Mouse (Mus musculus) CH12.LX (cell line): Measurements from ENCODE around the gene Krtap13. TPM values are rescaled to one million over a fixed set of nuclear protein-coding genes. Genes with fewer than 3 reads are reported as not detected.

Experiments
- DNase-seq: peaks from one replicate; pipeline ENCODE4 v3.0.0-alpha.2; 2013; ENCODE audit errors: extremely low read depth
- H3K27ac ChIP-seq: 2 replicates; pipeline ENCODE4 v1.5.1; 2012; ENCODE audit warnings: low read depth, mild to moderate bottlenecking, control low read depth, moderate library complexity; ENCODE audit not compliant: insufficient read depth
- H3K27me3 ChIP-seq: replicated peaks from 2 replicates; pipeline ENCODE3; 2012; ENCODE audit warnings: inconsistent platforms
- H3K36me3 ChIP-seq, 2 experiments: replicated peaks in 1 of 2; 2 replicates each; pipeline versions ENCODE3 to v1.6.1; 2012; ENCODE audit warnings: inconsistent platforms in 1 of 2, low read length in 1 of 2, mild to moderate bottlenecking in 1 of 2, mixed read lengths in 1 of 2, moderate library complexity in 1 of 2; ENCODE audit not compliant: control insufficient read depth in 1 of 2, insufficient read depth in 1 of 2
- H3K4me1 ChIP-seq, 2 experiments: 2 replicates each; pipeline ENCODE4 v1.6.1; 2012; ENCODE audit warnings: inconsistent platforms in 1 of 2, moderate library complexity in 1 of 2; ENCODE audit not compliant: insufficient read depth in 2 of 2, control insufficient read depth in 1 of 2
- H3K4me2 ChIP-seq: 2 replicates; pipeline ENCODE4 v1.6.1; 2012; ENCODE audit warnings: low read depth, mild to moderate bottlenecking, control low read depth; ENCODE audit not compliant: poor library complexity, insufficient read depth, severe bottlenecking
- H3K4me3 ChIP-seq, 3 experiments: fragments of 150-350 bp in 1 of 3; sonication (generic) in 1 of 3; replicated peaks in 1 of 3; 2 replicates each; pipeline versions ENCODE3 to v1.5.1; 2011 to 2012; ENCODE audit warnings: low read depth in 2 of 3, low read length in 2 of 3, mild to moderate bottlenecking in 2 of 3, moderate library complexity in 2 of 3, control low read depth in 1 of 3, improper control_type of control experiment in 1 of 3, inconsistent platforms in 1 of 3, mixed read lengths in 1 of 3; ENCODE audit not compliant: poor library complexity in 1 of 3
- H3K79me2 ChIP-seq: replicated peaks from 2 replicates; pipeline ENCODE4 v1.6.1; 2012; ENCODE audit warnings: mild to moderate bottlenecking, moderate library complexity; ENCODE audit not compliant: control insufficient read depth, poor library complexity, insufficient read depth, severe bottlenecking; ENCODE audit errors: extremely low read depth
- H3K9ac ChIP-seq: 2 replicates; pipeline ENCODE4 v1.6.1; 2012; ENCODE audit warnings: low read depth, mild to moderate bottlenecking, control low read depth, moderate library complexity; ENCODE audit not compliant: insufficient read depth
- H3K9me3 ChIP-seq: replicated peaks from 2 replicates; pipeline ENCODE3; 2012; ENCODE audit warnings: low read length, inconsistent platforms, mixed read lengths
- CHD1 ChIP-seq: IDR thresholded peaks from 2 replicates; pipeline ENCODE4 v1.6.1; 2012; ENCODE audit warnings: low read depth, low read length, improper control_type of control experiment, inconsistent platforms
- CHD2 ChIP-seq: IDR thresholded peaks from 2 replicates; pipeline ENCODE4 v1.6.1; 2011; ENCODE audit warnings: low read length, improper control_type of control experiment
- CTCF ChIP-seq, 2 experiments: IDR thresholded peaks in 1 of 2; conservative IDR thresholded peaks in 1 of 2; 2 replicates each; pipeline ENCODE4 v1.5.1; 2011 to 2012; ENCODE audit warnings: low read depth in 2 of 2, low read length in 2 of 2, improper control_type of control experiment in 1 of 2, inconsistent platforms in 1 of 2, mild to moderate bottlenecking in 1 of 2, moderate library complexity in 1 of 2
- EP300 ChIP-seq: IDR thresholded peaks from 2 replicates; pipeline ENCODE4 v1.6.1; 2011; ENCODE audit warnings: low read length, improper control_type of control experiment
- ETS1 ChIP-seq: conservative IDR thresholded peaks from 2 replicates; pipeline ENCODE4 v1.6.1; 2012; ENCODE audit warnings: low read depth, mild to moderate bottlenecking, inconsistent platforms, low read length, improper control_type of control experiment, moderate library complexity
- IRF4 ChIP-seq: IDR thresholded peaks from 2 replicates; pipeline ENCODE4 v1.6.1; 2014; ENCODE audit warnings: low read depth, mild to moderate bottlenecking, inconsistent platforms, low read length, improper control_type of control experiment
- KAT2A ChIP-seq: IDR thresholded peaks from 2 replicates; pipeline ENCODE4 v1.6.1; 2012; ENCODE audit warnings: low read length, improper control_type of control experiment, inconsistent platforms; ENCODE audit not compliant: insufficient replicate concordance
- MAFK ChIP-seq: IDR thresholded peaks from 2 replicates; pipeline ENCODE4 v1.6.1; 2011; ENCODE audit warnings: low read length, improper control_type of control experiment; ENCODE audit not compliant: insufficient replicate concordance
- MXI1 ChIP-seq: IDR thresholded peaks from 2 replicates; pipeline ENCODE4 v1.6.1; 2011; ENCODE audit warnings: mild to moderate bottlenecking, low read depth, low read length, improper control_type of control experiment
- MYC ChIP-seq: IDR thresholded peaks from 2 replicates; pipeline ENCODE4 v1.6.1; 2011; ENCODE audit warnings: low read depth, mild to moderate bottlenecking, improper control_type of control experiment, low read length
- NELFE ChIP-seq: IDR thresholded peaks from 2 replicates; pipeline ENCODE4 v1.6.1; 2011; ENCODE audit warnings: low read depth, low read length, improper control_type of control experiment
- NRF1 ChIP-seq: IDR thresholded peaks from 2 replicates; pipeline ENCODE4 v1.6.1; 2014; ENCODE audit warnings: low read depth, mild to moderate bottlenecking, inconsistent platforms, low read length, improper control_type of control experiment, moderate library complexity
- POLR2AphosphoS2 ChIP-seq: IDR thresholded peaks from 2 replicates; pipeline ENCODE4 v1.6.1; 2011; ENCODE audit warnings: low read depth, low read length, improper control_type of control experiment
- RCOR1 ChIP-seq: conservative IDR thresholded peaks from 2 replicates; pipeline ENCODE4 v1.6.1; 2012; ENCODE audit warnings: low read depth, mild to moderate bottlenecking, inconsistent platforms, low read length, improper control_type of control experiment
- SIN3A ChIP-seq: IDR thresholded peaks from 2 replicates; pipeline ENCODE4 v1.6.1; 2012; ENCODE audit warnings: low read length, improper control_type of control experiment, inconsistent platforms
- SMC3 ChIP-seq: IDR thresholded peaks from 2 replicates; pipeline ENCODE4 v1.6.1; 2011; ENCODE audit warnings: low read depth, low read length, improper control_type of control experiment
- TCF12 ChIP-seq: IDR thresholded peaks from 2 replicates; pipeline ENCODE4 v1.6.1; 2014; ENCODE audit warnings: low read depth, mild to moderate bottlenecking, inconsistent platforms, low read length, improper control_type of control experiment
- USF1 ChIP-seq: IDR thresholded peaks from 2 replicates; pipeline ENCODE4 v1.6.1; 2014; ENCODE audit warnings: low read depth, mild to moderate bottlenecking, inconsistent platforms, low read length, improper control_type of control experiment
- USF2 ChIP-seq: conservative IDR thresholded peaks from 2 replicates; pipeline ENCODE4 v1.6.1; 2011; ENCODE audit warnings: low read depth, low read length, improper control_type of control experiment
- ZC3H11A ChIP-seq: IDR thresholded peaks from 2 replicates; pipeline ENCODE4 v1.6.1; 2012; ENCODE audit warnings: low read depth, mild to moderate bottlenecking, inconsistent platforms, low read length, improper control_type of control experiment
- dilution Hi-C: fragments of 300-500 bp; cut with MboI; formaldehyde crosslinking; loops from 2 replicates; pipeline ENCODE4 v1.14.3; 2020; ENCODE audit warnings: low sequenced_read_pairs; ENCODE audit not compliant: extremely low pct_unique_long_range_greater_than_20kb, extremely low pct_ligation_motif_present
- in situ Hi-C: fragments of 300-500 bp; cut with MboI; formaldehyde crosslinking; loops from 3 replicates; pipeline ENCODE4 v1.14.3; 2019; ENCODE audit warnings: low sequenced_read_pairs, low pct_ligation_motif_present, low pct_unique_long_range_greater_than_20kb, mixed read lengths
- polyA plus RNA-seq: library from polyadenylated mRNA; unstranded; fragments of >175 nt; gene quantifications from 2 replicates; pipeline ENCODE4 v1.2.1, GENCODE M21; 2012; ENCODE audit warnings: low read depth; ENCODE audit not compliant: insufficient read length
- total RNA-seq, 2 experiments: library from RNA; depleted of rRNA; stranded (reverse); fragments of 300-350 nt in 1 of 2; fragments of >200 nt in 1 of 2; gene quantifications; 2 replicates each; pipeline ENCODE4 v1.2.3; 2012 to 2014

Gene Krtap13
- total and polyA plus RNA-seq, 3 experiments: not detected

DNA sequence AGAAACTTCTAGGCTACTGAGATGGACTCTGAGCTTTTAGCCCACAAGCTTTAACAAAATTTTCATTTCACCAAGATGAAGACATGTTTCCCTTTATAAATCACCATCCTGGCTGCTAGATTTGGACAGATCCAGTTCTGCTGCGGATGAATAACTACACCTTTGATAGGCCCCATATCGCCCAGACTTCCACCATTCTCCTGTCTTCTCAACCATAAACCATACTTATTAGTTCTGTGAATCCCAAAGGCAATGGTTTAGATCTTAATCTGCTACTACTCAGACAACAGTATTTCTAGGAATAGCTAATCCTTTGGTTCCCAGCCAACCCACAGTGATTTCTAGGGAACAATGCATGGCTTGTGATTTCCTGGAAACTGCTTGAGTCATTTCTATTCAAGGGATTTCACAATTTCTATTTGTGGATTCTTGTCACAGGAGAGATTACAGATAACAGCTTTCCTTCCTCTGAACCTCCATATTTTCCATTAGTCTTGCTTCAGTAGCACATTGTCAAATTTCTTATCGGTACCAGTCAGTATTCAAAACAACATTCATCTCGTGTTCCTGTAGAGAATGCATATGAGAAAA lies 6.6 kb downstream of the Krtap13 start:
- Histone ChIP-seq H3K4me1 (no peaks in the 10 kb centered on the region), H3K36me3 (no peaks in the 10 kb centered on the region), H3K9ac (no peak overlapping the region), H3K4me2 (no peak overlapping the region), H3K79me2 (no peaks in the 10 kb centered on the region), H3K4me3 (no peak overlapping the region), H3K27ac (no peak overlapping the region), H3K9me3 (peaks cover 47% of the 10 kb centered on the region), H3K27me3 (no peaks in the 10 kb centered on the region)
- dilution Hi-C loops: no loop called here
- in situ Hi-C loops: no loop called here
- TF ChIP-seq CTCF (conservative IDR thresholded peaks at IDR 0.05 in 1 of 2, IDR thresholded peaks at IDR 0.05 in 1 of 2; ENCODE audit: low read depth in 2 of 2, low read length in 2 of 2) (no peak), RCOR1 (no peak), ETS1 (no peak), USF1 (no peak), SMC3 (no peak), CHD2 (no peak), MXI1 (no peak), MYC (no peak), TCF12 (no peak), IRF4 (no peak), SIN3A (no peak), NELFE (no peak), USF2 (no peak), ZC3H11A (no peak)
- DNase-seq: no peak

DNA sequence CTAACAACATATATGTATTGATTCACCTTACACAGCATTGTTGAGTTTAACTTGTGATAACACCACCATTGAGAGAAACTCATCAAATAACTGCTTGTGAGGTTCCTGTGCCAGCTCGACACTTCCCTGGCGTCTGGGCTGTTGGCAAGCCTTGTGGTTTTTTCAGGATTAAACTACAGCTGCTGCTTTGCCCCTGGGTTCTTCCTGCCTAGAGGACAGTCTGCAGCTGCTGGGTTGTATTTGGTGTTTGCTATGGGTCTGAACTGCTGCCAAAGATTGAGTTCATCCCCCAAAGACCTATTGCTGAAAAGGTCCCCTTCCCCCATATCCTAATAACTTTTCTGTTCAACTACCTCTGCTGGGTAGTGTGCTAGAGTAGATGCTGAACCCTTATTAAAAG lies 16.0 kb downstream of the Krtap13 start:
- no peak for TF ChIP-seq RCOR1
- TF ChIP-seq SMC3: no peak
- TF ChIP-seq POLR2AphosphoS2: no peak
- TF ChIP-seq NRF1: no peak
- TF ChIP-seq KAT2A: no peak
- no peak for TF ChIP-seq CHD1
- TF ChIP-seq USF2: no peak
- TF ChIP-seq EP300: no peak
- TF ChIP-seq MYC: no peak
- TF ChIP-seq MAFK: no peak
- TF ChIP-seq CHD2: no peak
- no peaks in the 10 kb centered on the region for H3K79me2 ChIP-seq
- dilution Hi-C loops (no loop called here), in situ Hi-C loops (no loop called here)
- no peak overlapping the region for H3K27ac ChIP-seq
- no peak overlapping the region for H3K9ac ChIP-seq
- no peaks in the 10 kb centered on the region for H3K36me3 ChIP-seq
- no peak overlapping the region for H3K4me2 ChIP-seq
- no peaks in the 10 kb centered on the region for H3K27me3 ChIP-seq
- no peak for DNase-seq
- H3K9me3 ChIP-seq: peaks cover 44% of the 10 kb centered on the region
- no peaks in the 10 kb centered on the region for H3K4me1 ChIP-seq
- no peak overlapping the region for H3K4me3 ChIP-seq
